Mouse (Mus musculus) embryonic facial prominence, embryonic 10.5 days (tissue): ENCODE results near the gene Gfod1. TPM values are rescaled to one million over a fixed set of nuclear protein-coding genes. Genes with fewer than 3 reads are reported as not detected.

ENCODE experiments used
- DNase-seq: peaks from one replicate; pipeline ENCODE4 v3.0.0-alpha.2; 2017; ENCODE audit warnings: low spot score
- H3K27ac ChIP-seq: fragments of 300-500 bp; sonication (generic); replicated peaks from 2 replicates; pipeline ENCODE4 v1.5.1; 2016; ENCODE audit warnings: mild to moderate bottlenecking
- H3K27me3 ChIP-seq: fragments of 300-500 bp; sonication (generic); replicated peaks from 2 replicates; pipeline ENCODE4 v1.6.1; 2016; ENCODE audit warnings: low read depth, mild to moderate bottlenecking; ENCODE audit not compliant: poor library complexity, severe bottlenecking
- H3K36me3 ChIP-seq: fragments of 300-500 bp; sonication (generic); replicated peaks from 2 replicates; pipeline ENCODE4 v1.6.1; 2016; ENCODE audit warnings: mild to moderate bottlenecking, moderate library complexity
- H3K4me1 ChIP-seq: fragments of 300-500 bp; sonication (generic); 2 replicates; pipeline ENCODE4 v1.6.1; 2016
- H3K4me3 ChIP-seq: fragments of 300-500 bp; sonication (generic); 2 replicates; pipeline ENCODE4 v1.5.1; 2016; ENCODE audit warnings: mild to moderate bottlenecking, moderate library complexity
- H3K9me3 ChIP-seq: fragments of 300-500 bp; sonication (generic); 2 replicates; pipeline ENCODE4 v1.6.1; 2016; ENCODE audit warnings: mild to moderate bottlenecking
- WGBS: fragments of 180-500 bp; shearing (Covaris S2); methylation state at CpG from one replicate; pipeline ENCODE4 v1.1.7; 2016; 5-methylcytosine and 5-hydroxymethylcytosine counted together
- polyA plus RNA-seq: library from polyadenylated mRNA; unstranded; fragments of >200 nt; fragmentation: Nextera tagmentation; extraction: Ambion mirVana; gene quantifications from 2 replicates; pipeline ENCODE4 v1.2.1, GENCODE M21; 2016

The Gfod1 gene
- polyA plus RNA-seq, 1 experiment from 2014 or later: 0.40 TPM

GRCm38 (mm10) chr13:43152005-43152520, 151.9 kb downstream of the Gfod1 start:
- Histone ChIP-seq H3K4me1 (peaks cover 12% of the 10 kb centered on the region), H3K4me3 (no peak overlapping the region), H3K9me3 (no peaks in the 10 kb centered on the region), H3K27ac (no peak overlapping the region), H3K36me3 (peaks cover 55% of the 10 kb centered on the region), H3K27me3 (no peaks in the 10 kb centered on the region)
- WGBS: 92% methylated on average over 14 of the region's 14 CpGs
- DNase-seq: no peak

- 76% methylated on average over 3 of the region's 3 CpGs for WGBS
- Histone ChIP-seq H3K27me3 (no peaks in the 10 kb centered on the region), H3K4me3 (no peak overlapping the region), H3K36me3 (peaks cover 40% of the 10 kb centered on the region), H3K27ac (no peak overlapping the region), H3K9me3 (no peaks in the 10 kb centered on the region), H3K4me1 (peaks cover 21% of the 10 kb centered on the region)
- no peak for DNase-seq
Observed at GRCm38 (mm10) chr13:43149661-43150060, 154.3 kb downstream of the Gfod1 start.

GRCm38 (mm10) chr13:43148692-43149091, 155.3 kb downstream of the Gfod1 start:
- Histone ChIP-seq H3K4me1 (peaks cover 21% of the 10 kb centered on the region), H3K36me3 (peaks cover 30% of the 10 kb centered on the region), H3K9me3 (no peaks in the 10 kb centered on the region), H3K27ac (no peak overlapping the region), H3K27me3 (no peaks in the 10 kb centered on the region), H3K4me3 (no peak overlapping the region)
- WGBS: 73% methylated on average over 4 of the region's 4 CpGs
- no peak for DNase-seq

- no peak for DNase-seq
- H3K27ac ChIP-seq: no peak overlapping the region
- 63% methylated on average over 8 of the region's 8 CpGs for WGBS
Observed at GRCm38 (mm10) chr13:43146515-43147258, 157.3 kb downstream of the Gfod1 start.

More at GRCm38 (mm10) chr13:43146515-43147258, 157.3 kb downstream of the Gfod1 start:
- Histone ChIP-seq H3K4me1 (peaks cover 21% of the 10 kb centered on the region), H3K9me3 (no peaks in the 10 kb centered on the region), H3K36me3 (peaks cover 11% of the 10 kb centered on the region), H3K27me3 (no peaks in the 10 kb centered on the region), H3K4me3 (no peak overlapping the region)

Other genes starting within 250 kb of the Gfod1 start
- 62.9 and 64.8 TPM in 2 replicates for gene Tbc1d7, start 132.7 kb downstream of the Gfod1 start, polyA plus RNA-seq
- 31.4 and 32.1 TPM in 2 replicates for gene Sirt5, start 61.3 kb upstream of the Gfod1 start, polyA plus RNA-seq
- 126 and 129 TPM in 2 replicates for gene Nol7, start 94.2 kb upstream of the Gfod1 start, polyA plus RNA-seq
- gene Ranbp9, start 177.1 kb upstream of the Gfod1 start, polyA plus RNA-seq: 7.8 and 8.0 TPM in 2 replicates